Mouse (Mus musculus) CH12.LX (cell line): ENCODE measurements around the gene Gm12216. TPM values are rescaled to one million over a fixed set of nuclear protein-coding genes. Genes with fewer than 3 reads are reported as not detected.

Source experiments
- DNase-seq: peaks from one replicate; pipeline ENCODE4 v3.0.0-alpha.2; 2013; ENCODE audit errors: extremely low read depth
- H3K27ac ChIP-seq: 2 replicates; pipeline ENCODE4 v1.5.1; 2012; ENCODE audit warnings: low read depth, mild to moderate bottlenecking, control low read depth, moderate library complexity; ENCODE audit not compliant: insufficient read depth
- H3K27me3 ChIP-seq: replicated peaks from 2 replicates; pipeline ENCODE3; 2012; ENCODE audit warnings: inconsistent platforms
- H3K36me3 ChIP-seq, 2 experiments: replicated peaks in 1 of 2; 2 replicates each; pipeline versions ENCODE3 to v1.6.1; 2012; ENCODE audit warnings: inconsistent platforms in 1 of 2, low read length in 1 of 2, mild to moderate bottlenecking in 1 of 2, mixed read lengths in 1 of 2, moderate library complexity in 1 of 2; ENCODE audit not compliant: control insufficient read depth in 1 of 2, insufficient read depth in 1 of 2
- H3K4me1 ChIP-seq, 2 experiments: 2 replicates each; pipeline ENCODE4 v1.6.1; 2012; ENCODE audit warnings: inconsistent platforms in 1 of 2, moderate library complexity in 1 of 2; ENCODE audit not compliant: insufficient read depth in 2 of 2, control insufficient read depth in 1 of 2
- H3K4me2 ChIP-seq: 2 replicates; pipeline ENCODE4 v1.6.1; 2012; ENCODE audit warnings: low read depth, mild to moderate bottlenecking, control low read depth; ENCODE audit not compliant: poor library complexity, insufficient read depth, severe bottlenecking
- H3K4me3 ChIP-seq, 3 experiments: fragments of 150-350 bp in 1 of 3; sonication (generic) in 1 of 3; replicated peaks in 1 of 3; 2 replicates each; pipeline versions ENCODE3 to v1.5.1; 2011 to 2012; ENCODE audit warnings: low read depth in 2 of 3, low read length in 2 of 3, mild to moderate bottlenecking in 2 of 3, moderate library complexity in 2 of 3, control low read depth in 1 of 3, improper control_type of control experiment in 1 of 3, inconsistent platforms in 1 of 3, mixed read lengths in 1 of 3; ENCODE audit not compliant: poor library complexity in 1 of 3
- H3K79me2 ChIP-seq: replicated peaks from 2 replicates; pipeline ENCODE4 v1.6.1; 2012; ENCODE audit warnings: mild to moderate bottlenecking, moderate library complexity; ENCODE audit not compliant: control insufficient read depth, poor library complexity, insufficient read depth, severe bottlenecking; ENCODE audit errors: extremely low read depth
- H3K9ac ChIP-seq: 2 replicates; pipeline ENCODE4 v1.6.1; 2012; ENCODE audit warnings: low read depth, mild to moderate bottlenecking, control low read depth, moderate library complexity; ENCODE audit not compliant: insufficient read depth
- H3K9me3 ChIP-seq: replicated peaks from 2 replicates; pipeline ENCODE3; 2012; ENCODE audit warnings: low read length, inconsistent platforms, mixed read lengths
- ELF1 ChIP-seq: IDR thresholded peaks from 2 replicates; pipeline ENCODE4 v1.6.1; 2014; ENCODE audit warnings: low read depth, mild to moderate bottlenecking, inconsistent platforms, low read length, improper control_type of control experiment
- ETS1 ChIP-seq: conservative IDR thresholded peaks from 2 replicates; pipeline ENCODE4 v1.6.1; 2012; ENCODE audit warnings: low read depth, mild to moderate bottlenecking, inconsistent platforms, low read length, improper control_type of control experiment, moderate library complexity
- NRF1 ChIP-seq: IDR thresholded peaks from 2 replicates; pipeline ENCODE4 v1.6.1; 2014; ENCODE audit warnings: low read depth, mild to moderate bottlenecking, inconsistent platforms, low read length, improper control_type of control experiment, moderate library complexity
- TBP ChIP-seq: conservative IDR thresholded peaks from 2 replicates; pipeline ENCODE4 v1.6.1; 2011; ENCODE audit warnings: low read depth, low read length, improper control_type of control experiment
- ZNF384 ChIP-seq: IDR thresholded peaks from 2 replicates; pipeline ENCODE4 v1.6.1; 2012; ENCODE audit warnings: low read depth, low read length, improper control_type of control experiment, inconsistent platforms
- dilution Hi-C: fragments of 300-500 bp; cut with MboI; formaldehyde crosslinking; loops from 2 replicates; pipeline ENCODE4 v1.14.3; 2020; ENCODE audit warnings: low sequenced_read_pairs; ENCODE audit not compliant: extremely low pct_unique_long_range_greater_than_20kb, extremely low pct_ligation_motif_present
- in situ Hi-C: fragments of 300-500 bp; cut with MboI; formaldehyde crosslinking; loops from 3 replicates; pipeline ENCODE4 v1.14.3; 2019; ENCODE audit warnings: low sequenced_read_pairs, low pct_ligation_motif_present, low pct_unique_long_range_greater_than_20kb, mixed read lengths
- polyA plus RNA-seq: library from polyadenylated mRNA; unstranded; fragments of >175 nt; gene quantifications from 2 replicates; pipeline ENCODE4 v1.2.1, GENCODE M21; 2012; ENCODE audit warnings: low read depth; ENCODE audit not compliant: insufficient read length
- total RNA-seq, 2 experiments: library from RNA; depleted of rRNA; stranded (reverse); fragments of 300-350 nt in 1 of 2; fragments of >200 nt in 1 of 2; gene quantifications; 2 replicates each; pipeline ENCODE4 v1.2.3; 2012 to 2014

The Gm12216 gene
- total and polyA plus RNA-seq, 3 experiments: 0.56 to 2.7 (median 0.77) TPM

DNA sequence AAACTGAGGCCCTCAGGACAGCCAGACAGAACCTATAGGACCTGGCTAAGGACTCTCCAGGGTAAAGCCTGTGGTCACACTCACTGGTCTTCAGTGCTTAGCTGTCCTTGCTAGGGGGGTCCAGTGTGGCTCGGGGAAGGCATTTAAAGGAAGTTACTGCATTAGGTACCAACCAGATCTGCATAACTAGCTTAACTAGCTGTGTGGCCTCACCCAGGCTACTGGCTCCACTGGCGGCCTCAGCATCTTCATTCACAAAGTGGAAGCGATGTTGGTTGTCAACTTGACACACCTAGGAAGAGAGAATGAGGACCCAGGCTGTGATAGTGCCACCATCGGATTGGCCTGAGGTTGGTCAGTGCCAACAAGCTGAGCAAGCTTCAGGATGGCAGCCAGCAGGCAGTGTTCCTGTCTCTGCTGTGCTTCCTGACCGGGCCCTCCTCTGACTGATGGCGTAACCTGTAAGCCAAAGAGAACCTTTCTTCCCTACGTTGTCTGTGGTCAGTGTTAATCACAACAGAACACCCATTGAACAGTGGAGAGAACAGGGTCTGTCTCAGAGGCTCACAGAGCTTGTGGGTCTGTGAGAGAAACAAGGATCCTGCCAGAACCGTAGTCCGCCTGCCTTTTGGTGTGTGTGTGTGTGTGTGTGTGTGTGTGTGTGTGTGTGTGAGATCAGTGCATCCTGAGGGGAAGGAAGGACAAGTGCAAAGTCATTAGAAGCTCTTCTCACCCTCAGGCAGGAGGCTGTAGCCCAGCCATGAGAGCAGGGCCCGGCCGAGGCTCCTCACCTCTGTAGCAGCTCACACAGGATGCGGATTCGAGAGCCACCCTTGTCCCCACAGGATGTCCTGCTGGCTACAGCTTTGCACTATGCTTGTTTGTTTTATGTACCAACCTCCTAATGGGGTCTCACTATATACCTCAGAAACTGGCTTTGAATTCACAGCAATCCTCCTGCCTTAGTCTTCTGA is 72.7 kb downstream of the Gm12216 start:
- peaks cover 0 to 11% of the 10 kb centered on the region in 2 experiments for H3K36me3 ChIP-seq
- in situ Hi-C loops: no loop called here
- no peak for TF ChIP-seq TBP
- peaks cover 5% of the 10 kb centered on the region for H3K9me3 ChIP-seq
- H3K27me3 ChIP-seq: no peaks in the 10 kb centered on the region
- no peak overlapping the region for H3K4me2 ChIP-seq
- H3K4me1 ChIP-seq: peaks cover 9 to 48% of the 10 kb centered on the region in 2 experiments
- dilution Hi-C loops: no loop called here
- no peak overlapping the region for H3K27ac ChIP-seq
- H3K9ac ChIP-seq: no peak overlapping the region
- no peak for DNase-seq
- no peak overlapping the region for H3K4me3 ChIP-seq
- H3K79me2 ChIP-seq: no peaks in the 10 kb centered on the region

- peaks cover 9 to 55% of the 10 kb centered on the region in 2 experiments for H3K4me1 ChIP-seq
- peak; percentile 62 for TF ChIP-seq ZNF384
- TF ChIP-seq NRF1: no peak
- TF ChIP-seq, all 38 proteins: peak for 1
- H3K4me2 ChIP-seq: no peak overlapping the region
- no peak overlapping the region for H3K4me3 ChIP-seq
- dilution Hi-C loops (no loop called here), in situ Hi-C loops (no loop called here)
- H3K27me3 ChIP-seq: no peaks in the 10 kb centered on the region
- H3K9me3 ChIP-seq: peaks cover 4% of the 10 kb centered on the region
- no peak overlapping the region for H3K27ac ChIP-seq
- peaks cover 4 to 17% of the 10 kb centered on the region in 2 experiments for H3K36me3 ChIP-seq
- no peak overlapping the region for H3K9ac ChIP-seq
- no peak for DNase-seq
- no peaks in the 10 kb centered on the region for H3K79me2 ChIP-seq
These were observed 73.6 kb downstream of the Gm12216 start for GRCm38 (mm10) chr11:53785311-53785936.

DNA sequence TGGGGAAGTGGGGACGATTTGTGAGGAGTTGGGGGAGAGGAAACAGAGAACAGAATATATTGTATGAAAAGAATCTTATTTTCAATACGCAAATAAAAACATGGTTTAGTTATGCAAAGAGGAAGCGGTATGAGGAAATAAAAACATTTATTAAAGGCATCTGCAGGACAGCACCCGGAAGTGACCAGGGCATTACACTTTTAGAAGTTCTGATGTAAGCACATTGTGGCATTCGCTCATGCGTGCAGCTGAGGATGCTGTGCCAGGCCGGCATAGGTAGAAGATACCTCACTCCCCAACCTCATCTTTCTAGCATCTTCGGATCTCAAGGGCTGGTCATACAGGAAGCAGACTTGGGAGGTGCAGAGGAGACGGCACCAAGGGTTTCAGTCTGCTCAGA is 75.8 kb downstream of the Gm12216 start:
- Histone ChIP-seq H3K27me3 (no peaks in the 10 kb centered on the region), H3K79me2 (no peaks in the 10 kb centered on the region), H3K4me1 (peaks cover 12 to 71% of the 10 kb centered on the region in 2 experiments)
- no peak for TF ChIP-seq ETS1
- TF ChIP-seq ELF1: peak; percentile 65
- TF ChIP-seq, all 38 proteins: peak for 1
- H3K9ac ChIP-seq: no peak overlapping the region
- no peak overlapping the region for H3K27ac ChIP-seq
- H3K9me3 ChIP-seq: no peaks in the 10 kb centered on the region
- H3K4me2 ChIP-seq: no peak overlapping the region
- no peak overlapping the region for H3K4me3 ChIP-seq
- DNase-seq: peak; percentile 47
- in situ Hi-C loops (no loop called here), dilution Hi-C loops (no loop called here)
- H3K36me3 ChIP-seq: peaks cover 16 to 37% of the 10 kb centered on the region in 2 experiments
